Mouse (Mus musculus): Measurements from ENCODE around the gene Cdh13. TPM values are rescaled to one million over a fixed set of nuclear protein-coding genes. Genes with fewer than 3 reads are reported as not detected.
A peak's percentile ranks its signal among the peaks of the same experiment; 100 is the strongest.

Gene Cdh13
- 10 to 100 TPM; 41.4 to 48.1 (median 44.1) TPM for total RNA-seq (2022)

GRCm38 (mm10) chr8:118283600-118284111, at the start of gene Cdh13:
TSS of gene Cdh13 (plus strand) at chr8:118283733.
- peak; percentile 77 to 78 for DNase-seq (ENCODE audit: low spot score in 2 of 2)

- no peak for DNase-seq (ENCODE audit: low spot score in 2 of 2)
Observed at GRCm38 (mm10) chr8:118235626-118236025, 47.9 kb upstream of the Cdh13 start.

- peak; percentile 38 to 48 for DNase-seq (ENCODE audit: low spot score in 2 of 2)
Observed at GRCm38 (mm10) chr8:118237150-118237620, 46.3 kb upstream of the Cdh13 start.

GRCm38 (mm10) chr8:118238156-118238555, 45.4 kb upstream of the Cdh13 start:
- DNase-seq (ENCODE audit: low spot score in 2 of 2) = no peak

- no peak for DNase-seq (ENCODE audit: low spot score in 2 of 2)
Observed at GRCm38 (mm10) chr8:118239186-118239585, 44.3 kb upstream of the Cdh13 start.

GRCm38 (mm10) chr8:118249319-118249718, 34.2 kb upstream of the Cdh13 start:
- DNase-seq (ENCODE audit: low spot score in 2 of 2) = no peak

- no peak for DNase-seq (ENCODE audit: low spot score in 2 of 2)
Observed at GRCm38 (mm10) chr8:118249923-118250322, 33.6 kb upstream of the Cdh13 start.

GRCm38 (mm10) chr8:118263117-118263516, 20.4 kb upstream of the Cdh13 start:
- no peak for DNase-seq (ENCODE audit: low spot score in 2 of 2)

- peak in 1 of 2 experiments; percentile 49 for DNase-seq (ENCODE audit: low spot score in 2 of 2)
Observed at GRCm38 (mm10) chr8:118270751-118271402, 12.7 kb upstream of the Cdh13 start.

- DNase-seq (ENCODE audit: low spot score in 2 of 2) = no peak
Observed at GRCm38 (mm10) chr8:118272493-118272892, 11.0 kb upstream of the Cdh13 start.

GRCm38 (mm10) chr8:118274243-118274642, 9.3 kb upstream of the Cdh13 start:
- no peak for DNase-seq (ENCODE audit: low spot score in 2 of 2)

- peak in 1 of 2 experiments; percentile 78 for DNase-seq (ENCODE audit: low spot score in 2 of 2)
Observed at GRCm38 (mm10) chr8:118274688-118275087, 8.8 kb upstream of the Cdh13 start.

GRCm38 (mm10) chr8:118284112-118285029, 838 bp downstream of the Cdh13 start:
- DNase-seq (ENCODE audit: low spot score in 2 of 2) = peak in 1 of 2 experiments; percentile 30

GRCm38 (mm10) chr8:118285596-118286281, 2.2 kb downstream of the Cdh13 start:
- DNase-seq (ENCODE audit: low spot score in 2 of 2) = no peak

- no peak for DNase-seq (ENCODE audit: low spot score in 2 of 2)
Observed at GRCm38 (mm10) chr8:118286282-118287180, 3.0 kb downstream of the Cdh13 start.

- DNase-seq (ENCODE audit: low spot score in 2 of 2) = peak in 1 of 2 experiments; percentile 35
Observed at GRCm38 (mm10) chr8:118287496-118287895, 4.0 kb downstream of the Cdh13 start.

GRCm38 (mm10) chr8:118288259-118288952, 4.9 kb downstream of the Cdh13 start:
- DNase-seq (ENCODE audit: low spot score in 2 of 2) = no peak

- no peak for DNase-seq (ENCODE audit: low spot score in 2 of 2)
Observed at GRCm38 (mm10) chr8:118289091-118289490, 5.6 kb downstream of the Cdh13 start.

- DNase-seq (ENCODE audit: low spot score in 2 of 2) = no peak
Observed at GRCm38 (mm10) chr8:118289525-118289924, 6.0 kb downstream of the Cdh13 start.

GRCm38 (mm10) chr8:118290266-118290665, 6.7 kb downstream of the Cdh13 start:
- DNase-seq (ENCODE audit: low spot score in 2 of 2) = no peak

Measured in layer of hippocampus, adult 8-10 months (tissue).